Mouse (Mus musculus) kidney, embryonic 16.5 days (tissue): ENCODE measurements at regions not wholly inside any gene's neighbourhood (a gene's known extent, or its start where the extent isn't known, plus 50 kb on each side); places are given as distances from the start of the nearest gene placed in this dataset.
"Not testable (repeated sequence)": the region's sequence is repeated elsewhere in the genome, so short reads cannot be mapped to it uniquely, and the experiment has no call there.

Experiments
- ATAC-seq: fragments of 200-750 bp; cut with Nextera tagmentation; 2 replicates; pipeline ENCODE4 v1.8.0; 2017; ENCODE audit warnings: moderate TSS enrichment; ENCODE audit not compliant: low FRiP score, low TSS enrichment
- H3K27ac ChIP-seq: fragments of 300-500 bp; sonication (generic); 2 replicates; pipeline ENCODE4 v1.5.1; 2014; ENCODE audit warnings: low read length
- H3K27me3 ChIP-seq: fragments of 300-500 bp; sonication (generic); 2 replicates; pipeline ENCODE4 v1.6.1; 2014; ENCODE audit warnings: low read length, control low read depth, mixed read lengths; ENCODE audit not compliant: insufficient read depth
- H3K36me3 ChIP-seq: fragments of 300-500 bp; sonication (generic); 2 replicates; pipeline ENCODE4 v1.6.1; 2014; ENCODE audit warnings: low read length, control low read depth, mixed read lengths; ENCODE audit not compliant: insufficient read depth
- H3K4me1 ChIP-seq: fragments of 300-500 bp; sonication (generic); 2 replicates; pipeline ENCODE4 v1.6.1; 2014; ENCODE audit warnings: low read length, control low read depth, mixed read lengths; ENCODE audit not compliant: insufficient read depth
- H3K4me2 ChIP-seq: fragments of 300-500 bp; sonication (generic); replicated peaks from 2 replicates; pipeline ENCODE4 v1.6.1; 2014; ENCODE audit warnings: low read depth, low read length
- H3K4me3 ChIP-seq: fragments of 300-500 bp; sonication (generic); 2 replicates; pipeline ENCODE4 v1.5.1; 2014; ENCODE audit warnings: mild to moderate bottlenecking, low read length
- H3K9ac ChIP-seq: fragments of 300-500 bp; sonication (generic); replicated peaks from 2 replicates; pipeline ENCODE4 v1.6.1; 2014; ENCODE audit warnings: low read length
- H3K9me3 ChIP-seq: fragments of 300-500 bp; sonication (generic); 2 replicates; pipeline ENCODE4 v1.6.1; 2016; ENCODE audit warnings: low read length, control low read depth
- WGBS: fragments of 180-500 bp; shearing (Covaris S2); extraction: QIAGEN DNeasy Blood & Tissue Kit; methylation state at CpG from one replicate; pipeline ENCODE4 v1.1.7; 2014; 5-methylcytosine and 5-hydroxymethylcytosine counted together

DNA sequence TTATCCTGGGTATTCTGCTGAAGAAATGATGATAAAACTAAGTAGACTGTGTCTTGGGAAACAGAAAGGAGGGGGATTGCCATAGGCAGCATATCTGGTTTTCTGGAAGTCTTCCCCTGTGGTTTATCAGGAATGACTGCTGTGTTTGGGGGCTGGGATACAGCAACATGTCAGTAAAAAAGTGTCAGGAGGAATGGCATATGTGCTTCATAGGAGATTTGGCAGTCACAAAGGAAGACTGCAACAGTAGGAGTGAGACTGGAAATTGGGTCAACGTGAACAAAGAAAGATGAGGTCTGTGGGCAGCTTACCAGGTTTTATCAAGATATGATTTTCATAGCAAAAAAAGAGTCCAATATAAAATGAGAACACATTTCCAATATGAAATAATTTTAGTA lies 641.1 kb upstream of the Nrxn1 start:
- Histone ChIP-seq H3K4me1 (peaks cover 4% of the 10 kb centered on the region; the same call in 1 of the 2 replicates), H3K36me3 (no peaks in the 10 kb centered on the region), H3K9me3 (no peaks in the 10 kb centered on the region), H3K4me2 (no peak overlapping the region), H3K4me3 (no peak overlapping the region), H3K27ac (no peak overlapping the region), H3K27me3 (no peaks in the 10 kb centered on the region), H3K9ac (no peak overlapping the region)
- no peak for ATAC-seq
- WGBS, result 59% methylated on average over 1 of the region's 1 CpGs

DNA sequence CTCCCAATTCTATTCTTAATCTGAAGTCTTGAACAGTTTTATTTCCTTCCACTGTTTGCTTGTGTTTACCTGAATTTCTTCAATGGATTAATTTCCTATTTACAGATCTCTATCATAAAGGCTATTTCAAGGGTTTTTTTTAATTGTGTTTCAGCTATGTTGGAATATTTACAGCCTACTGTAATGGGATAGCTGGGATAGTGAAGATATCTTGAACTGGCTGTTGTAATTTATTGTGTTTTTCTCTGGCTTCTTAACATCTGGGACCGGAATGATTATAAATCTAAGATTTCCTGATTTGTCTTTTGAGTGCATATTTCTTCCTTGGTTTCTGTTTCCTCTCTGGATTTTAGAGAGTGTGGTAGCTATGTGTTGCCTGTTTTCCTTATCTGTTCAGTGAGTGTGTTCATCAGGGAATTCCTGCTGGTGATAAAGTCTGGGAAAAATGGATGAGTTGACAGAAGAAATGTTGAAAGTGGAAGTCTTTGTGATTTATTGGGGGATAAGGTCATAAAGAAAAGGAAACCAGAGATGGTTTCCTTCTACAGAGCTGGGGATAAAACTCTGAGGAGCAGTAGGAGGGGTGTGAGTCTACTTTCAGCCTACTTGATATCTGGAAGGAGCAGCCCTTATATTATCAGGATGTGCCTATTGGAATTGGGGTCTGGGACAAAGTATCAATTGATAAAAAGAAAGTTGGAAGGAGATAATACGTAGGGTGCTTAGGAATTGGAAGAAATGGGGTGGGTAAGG lies 640.5 kb upstream of the Nrxn1 start:
- Histone ChIP-seq H3K4me2 (no peak overlapping the region), H3K4me1 (peaks cover 4% of the 10 kb centered on the region; the same call in 1 of the 2 replicates), H3K27ac (no peak overlapping the region), H3K36me3 (no peaks in the 10 kb centered on the region), H3K27me3 (no peaks in the 10 kb centered on the region), H3K4me3 (no peak overlapping the region), H3K9ac (no peak overlapping the region), H3K9me3 (no peaks in the 10 kb centered on the region)
- ATAC-seq, result peak; percentile 82; the same call in 1 of the 2 replicates
- WGBS, result 23% methylated on average over 2 of the region's 2 CpGs

DNA sequence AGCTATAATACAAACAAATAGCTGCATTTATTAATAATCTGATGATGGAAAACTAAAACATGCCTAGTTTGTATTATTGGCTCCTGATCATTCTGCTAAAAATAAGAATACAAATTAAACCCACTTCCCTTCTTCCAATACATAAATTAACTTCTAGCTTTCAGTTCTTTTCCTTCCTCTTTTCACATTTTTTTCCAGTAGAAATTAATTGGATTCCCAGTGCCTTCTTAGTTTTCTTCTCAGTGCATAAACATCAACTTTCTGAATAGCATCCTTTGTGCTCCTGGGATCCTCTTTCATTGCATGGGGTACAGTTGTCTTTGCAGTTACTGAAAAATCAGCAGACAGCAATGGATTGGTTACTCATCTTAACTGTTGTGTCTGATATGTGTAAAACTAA lies 617.5 kb upstream of the Nrxn1 start:
- H3K36me3 ChIP-seq, result no peaks in the 10 kb centered on the region
- no peak overlapping the region for H3K9ac ChIP-seq
- H3K27me3 ChIP-seq, result no peaks in the 10 kb centered on the region
- H3K4me2 ChIP-seq, result no peak overlapping the region
- no peak overlapping the region for H3K4me3 ChIP-seq
- ATAC-seq, result no peak
- H3K27ac ChIP-seq, result no peak overlapping the region
- H3K9me3 ChIP-seq, result no peaks in the 10 kb centered on the region
- H3K4me1 ChIP-seq, result no peaks in the 10 kb centered on the region

DNA sequence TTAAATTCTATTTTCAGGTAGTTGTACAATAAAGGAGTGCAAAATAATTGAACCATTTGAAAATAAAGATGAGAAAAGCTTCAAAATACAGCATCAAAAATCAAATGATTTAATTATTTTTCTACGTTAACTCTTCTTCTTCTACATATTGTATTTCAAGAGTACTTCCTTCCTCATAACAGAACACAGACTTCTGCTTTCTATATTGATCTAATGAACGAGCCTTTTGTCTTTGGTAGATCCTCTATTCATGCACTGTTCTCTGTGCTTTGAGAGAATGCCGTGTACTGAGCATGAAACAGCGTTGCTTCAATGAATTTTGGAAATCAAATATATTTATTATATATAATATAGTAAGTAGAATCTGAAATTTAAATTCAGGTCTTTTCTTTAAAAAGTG lies 598.2 kb upstream of the Nrxn1 start:
- Histone ChIP-seq H3K27ac (no peak overlapping the region), H3K27me3 (no peaks in the 10 kb centered on the region), H3K4me1 (no peaks in the 10 kb centered on the region), H3K9me3 (no peaks in the 10 kb centered on the region), H3K4me3 (no peak overlapping the region), H3K36me3 (no peaks in the 10 kb centered on the region), H3K9ac (no peak overlapping the region), H3K4me2 (no peak overlapping the region)
- no peak for ATAC-seq
- WGBS, result 86% methylated on average over 4 of the region's 4 CpGs

DNA sequence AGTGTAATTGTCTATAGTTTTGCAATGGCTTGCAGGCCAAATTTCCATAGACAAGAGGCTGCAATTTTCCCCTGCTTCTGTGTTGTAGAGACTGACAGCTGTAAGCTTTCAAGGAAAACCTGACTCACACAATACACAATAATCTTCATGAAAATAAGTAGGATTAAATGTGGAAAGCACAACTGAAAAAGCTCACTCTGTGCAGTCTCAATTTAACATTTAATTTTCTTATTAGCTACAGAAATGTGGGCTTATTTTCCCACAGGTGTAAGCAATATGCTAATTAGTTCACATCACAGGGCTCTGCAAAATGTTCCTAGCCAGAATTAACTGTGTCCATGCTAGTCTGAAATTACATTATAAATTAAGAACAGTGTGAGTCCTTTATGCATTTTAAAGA lies 564.6 kb upstream of the Nrxn1 start:
- Histone ChIP-seq H3K4me2 (no peak overlapping the region), H3K36me3 (no peaks in the 10 kb centered on the region), H3K27me3 (no peaks in the 10 kb centered on the region), H3K9me3 (no peaks in the 10 kb centered on the region), H3K27ac (no peak overlapping the region), H3K4me1 (no peaks in the 10 kb centered on the region), H3K4me3 (no peak overlapping the region), H3K9ac (no peak overlapping the region)
- no peak for ATAC-seq

DNA sequence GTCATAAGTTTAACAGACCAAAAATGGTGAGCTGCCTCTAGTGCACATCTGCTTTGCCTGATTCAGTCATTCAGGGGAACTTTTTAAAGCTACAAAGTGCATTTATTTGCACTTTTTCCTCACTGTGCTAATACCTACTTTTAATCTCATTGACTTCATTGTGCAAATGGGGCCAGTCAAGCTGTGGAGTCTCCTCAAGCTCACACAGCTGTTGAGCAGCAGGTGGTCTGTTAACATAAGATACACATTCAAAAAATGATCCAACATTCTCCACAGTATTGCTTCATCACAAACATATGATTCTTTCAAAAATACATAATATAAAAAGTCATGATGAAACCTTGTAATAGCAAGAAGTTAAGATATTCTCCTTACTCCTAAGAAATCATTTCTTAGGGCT lies 564.2 kb upstream of the Nrxn1 start:
- Histone ChIP-seq H3K4me2 (no peak overlapping the region), H3K27me3 (no peaks in the 10 kb centered on the region), H3K9ac (no peak overlapping the region), H3K4me1 (no peaks in the 10 kb centered on the region), H3K4me3 (no peak overlapping the region), H3K27ac (no peak overlapping the region), H3K36me3 (no peaks in the 10 kb centered on the region), H3K9me3 (no peaks in the 10 kb centered on the region)
- ATAC-seq, result no peak

DNA sequence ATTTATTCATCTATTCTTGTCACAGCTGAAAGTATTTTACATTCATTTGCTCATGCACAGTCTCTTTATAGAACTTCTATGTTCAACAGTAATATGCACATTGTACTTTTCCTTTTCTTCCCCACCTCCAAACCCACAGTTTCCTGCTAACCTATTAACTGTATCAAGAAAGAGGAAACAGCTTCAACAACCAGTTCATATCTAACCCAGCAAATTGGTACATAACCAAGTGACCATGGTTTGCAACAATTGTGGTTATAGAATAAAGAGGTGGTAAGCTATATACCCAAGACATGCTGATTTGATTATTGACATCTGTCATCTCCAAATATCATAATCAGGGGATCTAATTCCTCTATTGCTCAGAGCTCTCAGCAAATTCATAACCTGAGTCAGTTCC lies 539.0 kb upstream of the Nrxn1 start:
- Histone ChIP-seq H3K36me3 (no peaks in the 10 kb centered on the region), H3K9ac (no peak overlapping the region), H3K27me3 (no peaks in the 10 kb centered on the region), H3K4me2 (no peak overlapping the region), H3K4me3 (no peak overlapping the region), H3K27ac (no peak overlapping the region), H3K9me3 (no peaks in the 10 kb centered on the region), H3K4me1 (no peaks in the 10 kb centered on the region)
- ATAC-seq, result no peak

DNA sequence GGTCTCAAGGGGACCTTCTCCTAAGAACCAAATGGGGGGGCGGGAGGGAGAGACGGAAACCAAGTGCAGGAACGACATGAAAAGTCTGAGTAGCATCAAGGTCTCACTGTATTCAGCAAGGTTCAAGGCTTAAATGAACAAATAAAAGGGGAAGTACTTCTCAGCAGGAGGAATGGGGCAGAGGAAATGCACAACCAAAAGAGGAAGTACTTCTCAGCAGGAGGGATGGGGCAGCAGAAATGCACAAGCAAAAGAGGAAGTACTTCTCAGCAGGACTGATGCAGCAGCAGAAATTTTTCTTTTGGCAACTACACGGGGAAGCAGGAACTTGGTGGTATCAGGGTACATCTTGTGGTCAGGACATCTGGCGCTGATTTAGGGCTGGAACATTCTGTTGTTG lies 521.3 kb upstream of the Nrxn1 start:
- not testable (repeated sequence) for H3K4me2 ChIP-seq, H3K9me3 ChIP-seq, H3K27ac ChIP-seq, ATAC-seq, H3K4me3 ChIP-seq, H3K36me3 ChIP-seq, H3K9ac ChIP-seq, H3K4me1 ChIP-seq, H3K27me3 ChIP-seq
- WGBS, result 86% methylated on average over 5 of the region's 5 CpGs

DNA sequence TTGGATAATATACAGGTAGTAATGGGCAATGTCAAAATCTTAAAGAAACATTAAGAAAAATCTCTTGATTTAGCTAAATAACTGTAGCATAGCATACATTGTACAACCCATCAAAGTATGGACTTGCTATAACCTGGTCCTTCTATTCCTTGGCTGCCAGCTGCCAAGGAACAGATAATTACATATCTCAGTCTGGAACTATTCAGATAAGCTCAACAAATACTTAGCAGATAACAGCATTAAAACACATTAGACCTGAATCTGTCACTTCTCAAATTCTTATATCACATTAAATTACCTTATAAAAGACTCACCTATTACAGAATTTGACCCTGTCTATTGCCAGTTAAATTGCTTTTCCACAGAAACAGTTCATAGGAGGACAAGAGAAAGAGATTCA lies 496.2 kb upstream of the Nrxn1 start:
- no peaks in the 10 kb centered on the region for H3K4me1 ChIP-seq
- no peak overlapping the region for H3K4me3 ChIP-seq
- no peak overlapping the region for H3K27ac ChIP-seq
- H3K9ac ChIP-seq, result no peak overlapping the region
- no peak for ATAC-seq
- H3K36me3 ChIP-seq, result no peaks in the 10 kb centered on the region
- H3K9me3 ChIP-seq, result peaks cover 3% of the 10 kb centered on the region; the same call in 1 of the 2 replicates
- no peak overlapping the region for H3K4me2 ChIP-seq
- H3K27me3 ChIP-seq, result no peaks in the 10 kb centered on the region

DNA sequence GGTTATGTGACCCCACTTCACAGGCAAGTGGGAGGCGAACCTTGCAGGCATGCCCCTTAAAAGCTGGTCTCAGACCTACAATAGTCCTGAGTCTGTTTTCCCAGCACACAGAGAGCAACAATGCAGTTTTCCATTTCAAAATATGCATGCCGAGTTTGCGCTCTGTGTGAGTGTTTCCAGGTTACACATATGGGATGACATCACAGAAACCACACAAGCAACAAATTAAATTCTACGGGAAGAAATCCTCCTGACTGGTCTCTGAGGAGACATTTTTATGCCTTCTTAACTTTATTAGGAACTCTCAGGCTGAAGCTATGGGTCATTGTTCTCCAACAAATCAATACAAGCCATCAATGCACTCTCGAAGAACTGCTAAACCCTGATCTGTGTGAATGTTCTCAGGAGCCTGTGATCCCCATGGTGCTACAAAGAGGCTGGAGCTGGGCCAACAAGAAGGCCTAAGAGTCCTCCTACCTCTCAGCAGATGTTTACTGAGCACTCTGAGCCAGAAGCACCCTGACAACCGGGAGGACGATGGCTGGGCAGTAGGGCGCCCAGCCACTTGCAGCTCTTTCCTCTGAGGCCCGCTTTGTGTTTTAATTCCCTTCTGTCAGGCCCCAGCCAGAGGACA lies 458.3 kb upstream of the Nrxn1 start:
- ATAC-seq, H3K4me1 ChIP-seq, H3K4me3 ChIP-seq, H3K9me3 ChIP-seq, H3K27me3 ChIP-seq, H3K4me2 ChIP-seq, H3K36me3 ChIP-seq, H3K27ac ChIP-seq, H3K9ac ChIP-seq: not testable (repeated sequence)
- WGBS, result 67% methylated on average over 5 of the region's 9 CpGs
